Mouse (Mus musculus): ENCODE results near the gene Eif2ak4.

DNA sequence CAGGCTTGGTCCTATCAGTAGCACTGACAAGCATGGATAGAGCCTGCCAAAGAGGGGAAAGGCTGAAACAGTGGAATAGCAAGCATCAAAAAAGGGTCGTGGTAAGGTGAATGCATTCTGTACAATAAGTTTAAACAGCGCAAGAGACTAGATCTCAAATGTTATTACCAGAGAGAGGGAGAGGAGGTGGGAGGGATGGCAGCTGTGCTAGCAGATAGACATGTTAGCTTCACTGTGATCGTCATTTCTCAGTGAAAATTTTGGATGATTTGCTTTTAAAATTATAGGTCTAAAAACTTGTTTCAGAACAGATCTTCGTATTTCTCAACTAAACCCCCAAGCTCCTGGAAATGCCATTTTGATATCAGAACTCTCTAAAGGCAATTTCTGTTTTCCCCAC, 54.3 kb downstream of the Eif2ak4 start:
- TF ChIP-seq CTCF (conservative IDR thresholded peaks at IDR 0.05 in 1 of 2, IDR thresholded peaks at IDR 0.05 in 1 of 2; ENCODE audit: low read depth in 2 of 2, low read length in 2 of 2) (no peak), ZMIZ1 (IDR thresholded peaks at IDR 0.05; ENCODE audit: low read depth, low read length) (no peak), MAX (IDR thresholded peaks at IDR 0.05; ENCODE audit: low read length) (no peak), CHD1 (IDR thresholded peaks at IDR 0.05; ENCODE audit: low read depth, low read length) (no peak), TCF12 (IDR thresholded peaks at IDR 0.05; ENCODE audit: low read depth, low read length) (no peak)
